Mouse (Mus musculus): ENCODE data around the gene Scgb1a1. TPM values are rescaled to one million over a fixed set of nuclear protein-coding genes. Genes with fewer than 3 reads are reported as not detected.

Gene Scgb1a1
- polyA plus RNA-seq (2017; shearing (Covaris generic)) = not detected

DNA sequence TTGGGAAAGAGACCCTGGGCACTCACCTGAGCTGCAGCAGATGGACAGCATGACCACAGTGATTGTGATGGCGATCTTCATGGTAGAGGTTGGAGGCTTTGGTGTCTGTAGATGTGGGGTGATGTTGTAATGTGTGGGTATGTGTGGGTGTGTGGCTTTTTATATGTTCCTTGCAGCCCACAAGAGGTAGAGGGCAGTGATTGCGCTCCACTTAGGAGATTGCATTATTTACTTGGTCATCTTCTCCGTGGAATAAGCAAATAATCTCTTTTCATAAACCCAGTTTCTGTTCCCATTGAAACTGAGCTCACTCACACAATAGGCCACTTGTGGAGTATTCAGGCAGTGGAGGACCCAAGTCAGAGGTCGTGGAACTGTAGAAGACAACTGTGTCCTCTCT lies at the start of gene Scgb1a1:
TSS of gene Scgb1a1 (minus strand) at position 138 of the 400 bp plus-strand sequence.

GRCm38 (mm10) chr19:9135512-9136331 lies 48.0 kb upstream of the Scgb1a1 start, which contains the start of gene Asrgl1:
TSS of gene Asrgl1 (minus strand) at chr19:9135636.

Other genes starting within 250 kb of the Scgb1a1 start
- not detected for gene Gng3, start 248.8 kb downstream of the Scgb1a1 start, polyA plus RNA-seq (2017; shearing (Covaris generic))
- not detected for gene Lrrn4cl, start 237.2 kb downstream of the Scgb1a1 start, polyA plus RNA-seq (2017; shearing (Covaris generic))
- gene Ubxn1, start 216.5 kb downstream of the Scgb1a1 start, polyA plus RNA-seq (2017; shearing (Covaris generic)) = 131 TPM
- gene Uqcc3, start 207.0 kb downstream of the Scgb1a1 start, polyA plus RNA-seq (2017; shearing (Covaris generic)) = 24.6 TPM
- gene Lbhd1, start 204.2 kb downstream of the Scgb1a1 start, polyA plus RNA-seq (2017; shearing (Covaris generic)) = 37.0 TPM
- not detected for gene Gm49403, start 204.0 kb downstream of the Scgb1a1 start, polyA plus RNA-seq (2017; shearing (Covaris generic))
- 26.9 TPM for gene 1810009A15Rik, start 199.1 kb downstream of the Scgb1a1 start, polyA plus RNA-seq (2017; shearing (Covaris generic))
- not detected for gene Gm49416, start 199.0 kb downstream of the Scgb1a1 start, polyA plus RNA-seq (2017; shearing (Covaris generic))
- 29.7 TPM for gene Ints5, start 195.0 kb downstream of the Scgb1a1 start, polyA plus RNA-seq (2017; shearing (Covaris generic))
- gene Ganab, start 189.9 kb downstream of the Scgb1a1 start, polyA plus RNA-seq (2017; shearing (Covaris generic)) = 91.7 TPM
- gene B3gat3, start 167.6 kb downstream of the Scgb1a1 start, polyA plus RNA-seq (2017; shearing (Covaris generic)) = 45.8 TPM
- 3.3 TPM for gene Rom1, start 158.6 kb downstream of the Scgb1a1 start, polyA plus RNA-seq (2017; shearing (Covaris generic))
- 67.4 TPM for gene Eml3, start 158.4 kb downstream of the Scgb1a1 start, polyA plus RNA-seq (2017; shearing (Covaris generic))
- gene Mta2, start 146.1 kb downstream of the Scgb1a1 start, polyA plus RNA-seq (2017; shearing (Covaris generic)) = 219 TPM
- 49.1 TPM for gene Tut1, start 134.1 kb downstream of the Scgb1a1 start, polyA plus RNA-seq (2017; shearing (Covaris generic))
- gene Eef1g, start 120.9 kb downstream of the Scgb1a1 start, polyA plus RNA-seq (2017; shearing (Covaris generic)) = 292 TPM
- 147 TPM for gene Ahnak, start 98.7 kb downstream of the Scgb1a1 start, polyA plus RNA-seq (2017; shearing (Covaris generic))
- gene Asrgl1, start 47.7 kb upstream of the Scgb1a1 start, polyA plus RNA-seq (2017; shearing (Covaris generic)) = 21.0 TPM